Mouse (Mus musculus) right cerebral cortex, adult 18-20 months (tissue): Measurements from ENCODE around the gene Myd88.

Experiments used
- DNase-seq: peaks from one replicate; pipeline ENCODE4 v3.0.0; 2022; ENCODE audit warnings: mixed read lengths

The Myd88 gene

GRCm38 (mm10) chr9:119339558-119340211 lies 1.5 kb downstream of the Myd88 start, which contains the start of gene Acaa1a:
Gene Acaa1a, plus strand, starts transcription at chr9:119339676.
- DNase-seq: peak; percentile 39

GRCm38 (mm10) chr9:119339106-119339505 lies 2.1 kb downstream of the Myd88 start:
- DNase-seq: no peak

- no peak for DNase-seq
Observed at GRCm38 (mm10) chr9:119338350-119338749, 2.9 kb downstream of the Myd88 start.

- no peak for DNase-seq
Observed at GRCm38 (mm10) chr9:119337842-119338241, 3.4 kb downstream of the Myd88 start.

- no peak for DNase-seq
Observed at GRCm38 (mm10) chr9:119335571-119335970, 5.6 kb downstream of the Myd88 start.

- peak; percentile 67 for DNase-seq
Observed at GRCm38 (mm10) chr9:119334834-119335233, 6.4 kb downstream of the Myd88 start.

- peak; percentile 66 for DNase-seq
Observed at GRCm38 (mm10) chr9:119334324-119334723, 6.9 kb downstream of the Myd88 start.

GRCm38 (mm10) chr9:119330186-119330963 lies 10.8 kb downstream of the Myd88 start:
- no peak for DNase-seq

GRCm38 (mm10) chr9:119328488-119328887 lies 12.7 kb downstream of the Myd88 start:
- no peak for DNase-seq

GRCm38 (mm10) chr9:119324130-119324529 lies 17.1 kb downstream of the Myd88 start:
- no peak for DNase-seq

- no peak for DNase-seq
Observed at GRCm38 (mm10) chr9:119323260-119323645, 18.0 kb downstream of the Myd88 start.

- peak; percentile 100 for DNase-seq
Observed at GRCm38 (mm10) chr9:119322289-119323259, 18.6 kb downstream of the Myd88 start, which contains the start of gene Oxsr1. Gene Oxsr1, minus strand, starts transcription at chr9:119322427.

GRCm38 (mm10) chr9:119321392-119322229 lies 19.6 kb downstream of the Myd88 start:
- DNase-seq: peak; percentile 7

- no peak for DNase-seq
Observed at GRCm38 (mm10) chr9:119320946-119321345, 20.3 kb downstream of the Myd88 start.

- DNase-seq: no peak
Observed at GRCm38 (mm10) chr9:119320446-119320845, 20.8 kb downstream of the Myd88 start.

- DNase-seq: no peak
Observed at GRCm38 (mm10) chr9:119318891-119319290, 22.3 kb downstream of the Myd88 start.

- no peak for DNase-seq
Observed at GRCm38 (mm10) chr9:119313096-119313495, 28.1 kb downstream of the Myd88 start.

GRCm38 (mm10) chr9:119309067-119309466 lies 32.1 kb downstream of the Myd88 start:
- DNase-seq: no peak

GRCm38 (mm10) chr9:119305863-119306262 lies 35.3 kb downstream of the Myd88 start:
- no peak for DNase-seq

GRCm38 (mm10) chr9:119298563-119298962 lies 42.6 kb downstream of the Myd88 start:
- DNase-seq: no peak

- no peak for DNase-seq
Observed at GRCm38 (mm10) chr9:119297696-119298095, 43.5 kb downstream of the Myd88 start.

- DNase-seq: no peak
Observed at GRCm38 (mm10) chr9:119290791-119291190, 50.4 kb downstream of the Myd88 start.
